Mouse (Mus musculus): ENCODE results near the gene Kif6.

Gene Kif6

GRCm38 (mm10) chr17:49792946-49793345, 178.0 kb downstream of the Kif6 start:
- no peak for DNase-seq

- no peak for DNase-seq
Measured at GRCm38 (mm10) chr17:49793965-49794364, 179.0 kb downstream of the Kif6 start.

GRCm38 (mm10) chr17:49795241-49795640, 180.3 kb downstream of the Kif6 start:
- DNase-seq, result no peak

GRCm38 (mm10) chr17:49796116-49796515, 181.2 kb downstream of the Kif6 start:
- DNase-seq, result no peak

GRCm38 (mm10) chr17:49799168-49799567, 184.2 kb downstream of the Kif6 start:
- no peak for DNase-seq

GRCm38 (mm10) chr17:49800157-49800556, 185.2 kb downstream of the Kif6 start:
- DNase-seq, result no peak

GRCm38 (mm10) chr17:49807461-49807860, 192.5 kb downstream of the Kif6 start:
- DNase-seq, result no peak

- no peak for DNase-seq
Measured at GRCm38 (mm10) chr17:49808712-49809343, 193.9 kb downstream of the Kif6 start.

GRCm38 (mm10) chr17:49813893-49814640, 199.1 kb downstream of the Kif6 start:
- no peak for DNase-seq

GRCm38 (mm10) chr17:49816067-49816565, 201.2 kb downstream of the Kif6 start:
- no peak for DNase-seq

GRCm38 (mm10) chr17:49816703-49817102, 201.8 kb downstream of the Kif6 start:
- DNase-seq, result no peak

GRCm38 (mm10) chr17:49820203-49820602, 205.3 kb downstream of the Kif6 start:
- no peak for DNase-seq

GRCm38 (mm10) chr17:49824142-49824840, 209.4 kb downstream of the Kif6 start:
- DNase-seq, result no peak

GRCm38 (mm10) chr17:49824841-49825450, 210.0 kb downstream of the Kif6 start:
- no peak for DNase-seq

GRCm38 (mm10) chr17:49825831-49826230, 210.9 kb downstream of the Kif6 start:
- DNase-seq, result no peak

- DNase-seq, result no peak
Measured at GRCm38 (mm10) chr17:49831745-49832144, 216.8 kb downstream of the Kif6 start.

- DNase-seq, result no peak
Measured at GRCm38 (mm10) chr17:49834044-49834545, 219.2 kb downstream of the Kif6 start.

GRCm38 (mm10) chr17:49837417-49837816, 222.5 kb downstream of the Kif6 start:
- no peak for DNase-seq

- DNase-seq, result no peak
Measured at GRCm38 (mm10) chr17:49839243-49839642, 224.3 kb downstream of the Kif6 start.

- DNase-seq, result no peak
Measured at GRCm38 (mm10) chr17:49851210-49851609, 236.3 kb downstream of the Kif6 start.

GRCm38 (mm10) chr17:49852183-49852582, 237.2 kb downstream of the Kif6 start:
- DNase-seq, result peak; percentile 34 to 40

GRCm38 (mm10) chr17:49855785-49856184, 240.8 kb downstream of the Kif6 start:
- DNase-seq, result no peak

Measured in kidney, postnatal 25 days (tissue).